Mouse (Mus musculus) brain, embryonic 14.5 days (tissue): Measurements from ENCODE around the gene Elavl1. TPM values are rescaled to one million over a fixed set of nuclear protein-coding genes. Genes with fewer than 3 reads are reported as not detected.

ENCODE experiments used
- DNase-seq: peaks from one replicate; pipeline ENCODE4 v3.0.0-alpha.2; 2011; ENCODE audit warnings: low read depth
- CTCF ChIP-seq: fragments of 200-500 bp; IDR thresholded peaks from 2 replicates; pipeline ENCODE4 v1.5.1; 2012; ENCODE audit warnings: inconsistent platforms, mild to moderate bottlenecking, moderate library complexity, borderline replicate concordance; ENCODE audit not compliant: insufficient read depth, insufficient read length; ENCODE audit errors: extremely low read depth
- POLR2A ChIP-seq: fragments of 200-500 bp; IDR thresholded peaks from 2 replicates; pipeline ENCODE4 v1.6.1; 2012; ENCODE audit warnings: mild to moderate bottlenecking, inconsistent platforms, borderline replicate concordance; ENCODE audit not compliant: poor library complexity, insufficient read depth, insufficient read length, severe bottlenecking; ENCODE audit errors: extremely low read depth
- polyA plus RNA-seq: library from polyadenylated mRNA; depleted of rRNA; stranded (reverse); fragments of >200 nt; gene quantifications from 2 replicates; pipeline ENCODE4 v1.2.3, GENCODE M21; 2012; rRNA removed

Gene Elavl1
- polyA plus RNA-seq, 1 experiment, result 63.9 TPM

GRCm38 (mm10) chr8:4249213-4249612 is 76.0 kb downstream of the Elavl1 start:
- TF ChIP-seq POLR2A (no peak), CTCF (no peak)
- peak; percentile 35 for DNase-seq

GRCm38 (mm10) chr8:4247951-4248540 is 77.2 kb downstream of the Elavl1 start, which contains the start of gene Tgfbr3l:
Tgfbr3l (plus strand) TSS chr8:4248214.
- TF ChIP-seq CTCF, result no peak
- no peak for DNase-seq

- no peak for DNase-seq
- TF ChIP-seq CTCF (no peak), POLR2A (no peak)
Measured at GRCm38 (mm10) chr8:4247241-4247640, 78.0 kb downstream of the Elavl1 start.

GRCm38 (mm10) chr8:4245737-4246136 is 79.5 kb downstream of the Elavl1 start:
- DNase-seq, result no peak

GRCm38 (mm10) chr8:4245061-4245460 is 80.2 kb downstream of the Elavl1 start:
- DNase-seq, result no peak
- no peak for TF ChIP-seq POLR2A
- no peak for TF ChIP-seq CTCF

More at GRCm38 (mm10) chr8:4245737-4246136, 79.5 kb downstream of the Elavl1 start:
- no peak for TF ChIP-seq CTCF

GRCm38 (mm10) chr8:4239193-4239890 is 85.9 kb downstream of the Elavl1 start:
- DNase-seq, result no peak
- TF ChIP-seq CTCF, result no peak
- TF ChIP-seq POLR2A, result no peak

- peak; percentile 55 for TF ChIP-seq CTCF
- peak; percentile 58 for TF ChIP-seq POLR2A
Measured at GRCm38 (mm10) chr8:4238434-4239192, 86.6 kb downstream of the Elavl1 start, which contains the start of the genes Map2k7 and Gm49320. Map2k7 (plus strand) TSS chr8:4238740. Gm49320 (plus strand) TSS chr8:4238865.

GRCm38 (mm10) chr8:4237814-4238433 is 87.3 kb downstream of the Elavl1 start:
- no peak for DNase-seq
- TF ChIP-seq CTCF (no peak), POLR2A (no peak)

More at GRCm38 (mm10) chr8:4238434-4239192, 86.6 kb downstream of the Elavl1 start, which contains the start of the genes Map2k7 and Gm49320:
- DNase-seq, result peak; percentile 100

Other genes with a start within 250 kb of the Elavl1 start
- gene Cd209f, start 219.6 kb downstream of the Elavl1 start, polyA plus RNA-seq, result 0.07 TPM in 1 of 2 replicates, not detected in the other
- gene Cd209g, start 191.3 kb downstream of the Elavl1 start, polyA plus RNA-seq, result 0.08 TPM in 1 of 2 replicates, not detected in the other
- gene Evi5l, start 158.8 kb downstream of the Elavl1 start, polyA plus RNA-seq, result 80.8 and 107 TPM in 2 replicates
- gene Prr36, start 108.0 kb downstream of the Elavl1 start, polyA plus RNA-seq, result 32.7 and 82.9 TPM in 2 replicates
- gene Lrrc8e, start 98.6 kb downstream of the Elavl1 start, polyA plus RNA-seq, result not detected in 2 replicates
- 58.7 and 63.5 TPM in 2 replicates for gene Map2k7, start 86.7 kb downstream of the Elavl1 start, polyA plus RNA-seq
- 4.3 and 5.6 TPM in 2 replicates for gene Gm49320, start 86.5 kb downstream of the Elavl1 start, polyA plus RNA-seq
- gene Tgfbr3l, start 77.2 kb downstream of the Elavl1 start, polyA plus RNA-seq, result 47.4 and 61.4 TPM in 2 replicates
- gene Snapc2, start 72.3 kb downstream of the Elavl1 start, polyA plus RNA-seq, result 65.5 and 75.9 TPM in 2 replicates
- 399 and 499 TPM in 2 replicates for gene Ctxn1, start 66.1 kb downstream of the Elavl1 start, polyA plus RNA-seq
- gene Timm44, start 49.5 kb downstream of the Elavl1 start, polyA plus RNA-seq, result 76.3 and 92.6 TPM in 2 replicates
- gene Ccl25, start 203 bp downstream of the Elavl1 start, polyA plus RNA-seq, result 14.0 and 14.8 TPM in 2 replicates
- 51.8 and 63.7 TPM in 2 replicates for gene Cers4, start 167.6 kb upstream of the Elavl1 start, polyA plus RNA-seq